Mouse (Mus musculus) testis, adult 2 months (tissue): Measurements from ENCODE around the gene Scmh1. TPM values are rescaled to one million over a fixed set of nuclear protein-coding genes. Genes with fewer than 3 reads are reported as not detected.

ENCODE experiments used
- H3K27ac ChIP-seq: fragments of 200-500 bp; 2 replicates; pipeline ENCODE4 v1.5.1; 2012; ENCODE audit warnings: low read depth, low read length; ENCODE audit not compliant: control insufficient read depth, insufficient read depth
- H3K27me3 ChIP-seq: fragments of 200-500 bp; 2 replicates; pipeline ENCODE4 v1.6.1; 2012; ENCODE audit warnings: mild to moderate bottlenecking, low read length, moderate library complexity; ENCODE audit not compliant: control insufficient read depth, insufficient read depth
- H3K36me3 ChIP-seq: fragments of 200-500 bp; 2 replicates; pipeline ENCODE4 v1.6.1; 2012; ENCODE audit warnings: mild to moderate bottlenecking, low read length; ENCODE audit not compliant: control insufficient read depth, insufficient read depth
- H3K4me1 ChIP-seq: fragments of 200-500 bp; 2 replicates; pipeline ENCODE4 v1.6.1; 2012; ENCODE audit warnings: low read length; ENCODE audit not compliant: control insufficient read depth, insufficient read depth
- H3K4me3 ChIP-seq: fragments of 200-500 bp; 2 replicates; pipeline ENCODE4 v1.5.1; 2012; ENCODE audit warnings: low read depth, mild to moderate bottlenecking, low read length, moderate library complexity, mixed read lengths; ENCODE audit not compliant: control insufficient read depth
- CTCF ChIP-seq: fragments of 200-500 bp; IDR thresholded peaks from 2 replicates; pipeline ENCODE4 v1.5.1; 2012; ENCODE audit warnings: low read depth, mild to moderate bottlenecking, inconsistent platforms, low read length, moderate library complexity; ENCODE audit not compliant: control insufficient read depth, insufficient read depth, insufficient replicate concordance
- POLR2A ChIP-seq: fragments of 200-500 bp; IDR thresholded peaks from 2 replicates; pipeline ENCODE4 v1.6.1; 2012; ENCODE audit warnings: low read depth, mild to moderate bottlenecking, inconsistent platforms, low read length, moderate library complexity; ENCODE audit not compliant: control insufficient read depth
- polyA plus RNA-seq: library from polyadenylated mRNA; depleted of rRNA; stranded (reverse); fragments of >200 nt; gene quantifications from 2 replicates; pipeline ENCODE4 v1.2.3, GENCODE M21; 2012; rRNA removed

The Scmh1 gene
- polyA plus RNA-seq: 120 and 122 TPM in 2 replicates

- H3K27ac ChIP-seq: peak within 1 kb of the TSS; percentile 99
- no peaks in the 10 kb centered on the region for H3K36me3 ChIP-seq
- H3K4me1 ChIP-seq: peaks cover 9% of the 10 kb centered on the region
- TF ChIP-seq POLR2A (peak; percentile 45), CTCF (no peak)
- H3K27me3 ChIP-seq: no peaks in the 10 kb centered on the region
- peak within 1 kb of the TSS; percentile 99 for H3K4me3 ChIP-seq
These were observed at the start of gene Scmh1 for GRCm38 (mm10) chr4:120405144-120405805. Gene Scmh1 (plus strand): TSS chr4:120405281.

DNA sequence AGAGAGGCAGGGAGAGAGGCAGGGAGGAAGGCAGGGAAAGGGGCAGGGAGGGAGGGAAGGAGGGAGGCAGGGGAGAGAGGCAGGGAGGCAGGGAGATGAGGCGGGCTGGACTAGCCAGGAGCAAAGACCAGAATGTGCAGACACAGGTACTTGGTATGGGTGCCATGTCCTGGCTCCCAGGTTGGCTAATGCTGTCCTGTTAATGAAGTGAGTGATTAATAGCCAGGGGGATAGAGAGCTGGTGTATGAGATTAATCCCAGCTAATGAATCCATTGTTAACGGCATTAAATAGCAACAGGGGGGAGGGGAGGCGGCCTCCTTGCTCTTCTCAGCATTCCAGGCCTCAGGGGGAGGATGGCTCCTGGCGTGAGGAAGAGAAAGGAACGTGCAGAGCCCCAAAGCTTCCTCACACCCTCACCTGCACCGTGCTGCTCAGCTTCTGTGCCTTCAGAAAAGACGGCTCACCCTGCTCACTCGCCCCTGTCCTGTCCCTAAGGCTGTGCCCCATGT, 45.0 kb upstream of the Scmh1 start:
- Histone ChIP-seq H3K4me1 (peaks cover 2% of the 10 kb centered on the region; the same call in 1 of the 2 replicates), H3K27me3 (no peaks in the 10 kb centered on the region), H3K36me3 (no peaks in the 10 kb centered on the region), H3K4me3 (no peak overlapping the region), H3K27ac (no peak overlapping the region)
- TF ChIP-seq POLR2A (no peak), CTCF (no peak)

- no peak for TF ChIP-seq POLR2A
- no peak for TF ChIP-seq CTCF
- Histone ChIP-seq H3K4me3 (no peak overlapping the region), H3K27ac (no peak overlapping the region), H3K36me3 (no peaks in the 10 kb centered on the region), H3K27me3 (no peaks in the 10 kb centered on the region), H3K4me1 (peaks cover 2% of the 10 kb centered on the region; the same call in 1 of the 2 replicates)
These were observed 40.4 kb upstream of the Scmh1 start for GRCm38 (mm10) chr4:120364729-120365128.

DNA sequence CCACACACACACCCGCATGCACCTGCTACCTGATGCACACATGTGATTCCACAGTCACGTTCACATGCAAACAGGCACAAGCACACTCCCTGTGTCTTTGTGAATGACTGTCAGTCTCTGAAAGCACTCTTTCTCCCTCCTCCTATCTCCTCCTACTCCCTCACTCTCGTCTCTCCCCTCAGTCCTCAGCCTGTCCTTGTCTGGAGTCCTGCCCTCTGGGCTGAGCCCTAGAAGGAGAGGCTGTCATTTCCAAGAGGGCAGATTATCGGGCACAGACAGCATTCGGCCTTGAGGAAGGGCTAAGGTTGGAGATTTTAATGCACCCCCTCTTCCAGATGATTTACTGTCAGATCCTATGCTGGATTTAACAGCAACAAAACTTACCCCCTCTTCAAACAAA, 39.6 kb upstream of the Scmh1 start:
- H3K27ac ChIP-seq: no peak overlapping the region
- TF ChIP-seq POLR2A: no peak
- TF ChIP-seq CTCF: no peak
- H3K4me3 ChIP-seq: no peak overlapping the region
- peaks cover 2% of the 10 kb centered on the region; the same call in 1 of the 2 replicates for H3K4me1 ChIP-seq
- H3K36me3 ChIP-seq: no peaks in the 10 kb centered on the region
- H3K27me3 ChIP-seq: no peaks in the 10 kb centered on the region

DNA sequence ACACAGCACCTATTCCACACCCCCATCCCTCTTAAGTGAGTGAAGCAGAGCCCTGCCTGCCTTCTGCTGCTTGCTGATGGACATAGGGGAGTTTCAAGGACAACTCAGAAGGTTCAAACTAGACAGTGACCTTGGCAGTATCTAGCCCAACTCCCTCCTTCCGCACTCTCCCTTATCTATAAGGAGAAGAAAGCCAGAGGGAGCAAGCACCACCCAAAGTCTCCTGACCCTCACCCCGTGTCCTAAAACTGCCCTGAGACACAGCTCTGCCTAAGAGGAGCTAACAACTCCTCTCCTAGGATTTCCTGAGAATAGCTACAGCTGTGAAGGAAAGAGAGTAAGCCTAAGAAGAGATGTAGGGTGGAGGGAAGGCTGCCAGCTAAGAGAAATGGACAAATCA, 37.0 kb upstream of the Scmh1 start:
- no peak overlapping the region for H3K4me3 ChIP-seq
- no peaks in the 10 kb centered on the region for H3K27me3 ChIP-seq
- no peak for TF ChIP-seq POLR2A
- TF ChIP-seq CTCF: no peak
- H3K27ac ChIP-seq: peak overlapping the region; percentile 51; the same call in 1 of the 2 replicates
- H3K4me1 ChIP-seq: peaks cover 2% of the 10 kb centered on the region; the same call in 1 of the 2 replicates
- no peaks in the 10 kb centered on the region for H3K36me3 ChIP-seq

DNA sequence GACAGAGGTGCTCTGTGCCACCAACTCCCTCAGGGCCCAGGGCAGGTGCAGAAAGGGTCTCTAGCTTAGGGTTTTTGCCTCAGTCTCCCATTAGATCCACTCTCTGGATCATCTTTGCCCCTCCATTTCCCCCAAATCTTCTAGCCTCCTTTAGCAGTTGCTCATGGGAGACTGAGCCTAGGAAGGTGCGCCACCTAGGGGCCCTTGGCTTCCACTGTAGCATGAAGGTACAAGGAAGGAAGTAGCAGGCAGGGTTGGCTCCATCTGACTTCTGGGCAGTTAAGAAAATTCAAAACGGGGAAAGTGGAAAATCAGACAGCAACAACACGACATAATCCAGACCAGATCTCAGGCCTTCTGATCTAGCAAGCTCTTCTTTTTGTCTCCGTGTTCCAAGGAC, 36.4 kb upstream of the Scmh1 start:
- no peaks in the 10 kb centered on the region for H3K27me3 ChIP-seq
- no peak overlapping the region for H3K4me3 ChIP-seq
- H3K36me3 ChIP-seq: no peaks in the 10 kb centered on the region
- H3K4me1 ChIP-seq: peaks cover 2% of the 10 kb centered on the region; the same call in 1 of the 2 replicates
- peak; percentile 54; the same call in 1 of the 2 replicates for TF ChIP-seq CTCF
- TF ChIP-seq POLR2A: no peak
- peak overlapping the region; percentile 51 for H3K27ac ChIP-seq

- Histone ChIP-seq H3K27me3 (no peaks in the 10 kb centered on the region), H3K27ac (peak overlapping the region; percentile 25; the same call in 1 of the 2 replicates), H3K4me1 (peaks cover 2% of the 10 kb centered on the region; the same call in 1 of the 2 replicates), H3K4me3 (no peak overlapping the region), H3K36me3 (no peaks in the 10 kb centered on the region)
- TF ChIP-seq CTCF (no peak), POLR2A (no peak)
These were observed 35.9 kb upstream of the Scmh1 start for GRCm38 (mm10) chr4:120369156-120369555.
